Comparison of ENCODE assay signal across 24 mouse cellular contexts in the genomic region with DNA sequence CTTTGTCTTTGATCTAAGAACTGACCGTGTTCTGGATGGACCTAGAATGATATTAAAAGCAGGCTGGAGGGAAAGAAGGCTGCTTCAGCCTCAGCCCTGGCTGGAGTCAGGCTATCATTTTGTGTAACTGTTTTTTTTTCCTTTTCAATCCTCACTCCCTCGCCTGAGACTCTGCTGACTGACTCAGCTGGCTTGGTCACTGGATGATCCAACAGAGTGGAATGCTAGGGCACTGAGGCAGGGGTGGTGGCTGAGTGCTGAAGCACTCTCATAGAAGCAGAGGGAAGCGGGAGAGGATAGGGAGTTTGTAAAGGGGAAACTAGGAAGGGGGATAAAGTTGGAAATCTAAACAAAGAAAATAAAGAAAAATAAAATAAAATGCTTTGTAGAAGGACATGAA.
DNase-seq lines count a peak whose midpoint lies in the region; TF ChIP-seq lines count a peak whose summit lies in the region.
"Had no signal": no experiment of that assay in that cellular context is flagged by ENCODE, and none has a peak within 500 bp of the region (broad histone marks: within the 10 kb centered on the region; RNA-seq: fewer than 3 reads in every experiment).

No protein-coding gene starts in this region.

- no peak for TF ChIP-seq POLR2A in embryonic fibroblast, embryonic 13.5 days (IDR thresholded peaks at IDR 0.05; ENCODE audit: low read depth, low read length)
- no peak for TF ChIP-seq POLR2A in cerebellum, adult 2 months (IDR thresholded peaks at IDR 0.05; ENCODE audit: borderline replicate concordance, insufficient read depth, low read length)

- no peak overlapping the region for H3K4me3 ChIP-seq in embryonic fibroblast, embryonic 13.5 days (ENCODE audit: insufficient read depth, low read length)
- H3K4me3 ChIP-seq in cerebellum, adult 2 months (replicated peaks; ENCODE audit: insufficient read depth, low read depth, low read length): no peak overlapping the region
- H3K4me3 ChIP-seq: forebrain, embryonic 13.5 days; layer of hippocampus, adult 2 months; limb, embryonic 10.5 days; liver, embryonic 15.5 days; neural tube, embryonic 15.5 days had no signal

- WGBS in cerebellum, adult 2 months: 74% methylated on average over 3 of the region's 3 CpGs

- TF ChIP-seq CTCF in embryonic fibroblast, embryonic 13.5 days (IDR thresholded peaks at IDR 0.05; ENCODE audit: borderline replicate concordance, insufficient read depth, low read length): no peak
- no peak for TF ChIP-seq CTCF in cerebellum, adult 2 months (IDR thresholded peaks at IDR 0.05; ENCODE audit: borderline replicate concordance, insufficient read depth, low read depth, low read length)

- H3K27ac ChIP-seq in embryonic fibroblast, embryonic 13.5 days (ENCODE audit: insufficient read depth, low read length): peak overlapping the region; percentile 69
- no peak overlapping the region for H3K27ac ChIP-seq in cerebellum, adult 2 months (ENCODE audit: insufficient read depth, low read length)
- H3K27ac ChIP-seq: forebrain, embryonic 13.5 days; hindbrain, postnatal 0 days; layer of hippocampus, adult 2 months; limb, embryonic 10.5 days; liver, embryonic 15.5 days; neural tube, embryonic 15.5 days had no signal

- no peaks in the 10 kb centered on the region for H3K27me3 ChIP-seq in cerebellum, adult 2 months (ENCODE audit: control insufficient read depth, insufficient read depth, low read length)
- H3K27me3 ChIP-seq: forebrain, embryonic 13.5 days; liver, embryonic 15.5 days; neural tube, embryonic 15.5 days had no signal

- peak; percentile 32 for DNase-seq in gastrocnemius, postnatal 25 days
- no peak for DNase-seq in gastrocnemius, postnatal 4 days (ENCODE audit: low spot score in 2 of 2)
- peak; percentile 8 to 23 for DNase-seq in lung, adult 18-20 months
- DNase-seq in lung, postnatal 14 days: no peak
- DNase-seq in Muller cell, postnatal 12 days (ENCODE audit: inconsistent ontology term): peak; percentile 76
- no peak for DNase-seq in cerebellum, adult 2 months
- DNase-seq in T-cell, adult 2 months (ENCODE audit: low spot score): no peak
- DNase-seq: adrenal gland, postnatal 10 days; cerebellum, adult 11 months; cerebellum, postnatal 10 days; gastrocnemius, postnatal 10 days; kidney, adult 9 months; kidney, postnatal 25 days; liver; right cerebral cortex, adult 18-20 months; thymus, adult 18-20 months; thymus, postnatal 4 days had no signal

- H3K4me1 ChIP-seq in embryonic fibroblast, embryonic 13.5 days (ENCODE audit: control insufficient read depth, insufficient read depth, low read length): peaks cover 7% of the 10 kb centered on the region
- H3K4me1 ChIP-seq in cerebellum, adult 2 months (ENCODE audit: control insufficient read depth, insufficient read depth, low read length): no peaks in the 10 kb centered on the region
- H3K4me1 ChIP-seq: forebrain, embryonic 13.5 days; limb, embryonic 10.5 days; liver, embryonic 15.5 days; neural tube, embryonic 15.5 days had no signal

Comparison
In these comparisons a context has a peak if more than half of its experiments do, and no peak if none do; other contexts are left out.
1. DNase-seq: peak in gastrocnemius, postnatal 25 days (single experiment), lung, adult 18-20 months (2 of 2) and Muller cell, postnatal 12 days (single experiment); none in gastrocnemius, postnatal 4 days (0 of 2), lung, postnatal 14 days (single experiment), cerebellum, adult 2 months (0 of 2) and T-cell, adult 2 months (single experiment).